ENCODE assay signal across 1 mouse cellular context in the genomic region with DNA sequence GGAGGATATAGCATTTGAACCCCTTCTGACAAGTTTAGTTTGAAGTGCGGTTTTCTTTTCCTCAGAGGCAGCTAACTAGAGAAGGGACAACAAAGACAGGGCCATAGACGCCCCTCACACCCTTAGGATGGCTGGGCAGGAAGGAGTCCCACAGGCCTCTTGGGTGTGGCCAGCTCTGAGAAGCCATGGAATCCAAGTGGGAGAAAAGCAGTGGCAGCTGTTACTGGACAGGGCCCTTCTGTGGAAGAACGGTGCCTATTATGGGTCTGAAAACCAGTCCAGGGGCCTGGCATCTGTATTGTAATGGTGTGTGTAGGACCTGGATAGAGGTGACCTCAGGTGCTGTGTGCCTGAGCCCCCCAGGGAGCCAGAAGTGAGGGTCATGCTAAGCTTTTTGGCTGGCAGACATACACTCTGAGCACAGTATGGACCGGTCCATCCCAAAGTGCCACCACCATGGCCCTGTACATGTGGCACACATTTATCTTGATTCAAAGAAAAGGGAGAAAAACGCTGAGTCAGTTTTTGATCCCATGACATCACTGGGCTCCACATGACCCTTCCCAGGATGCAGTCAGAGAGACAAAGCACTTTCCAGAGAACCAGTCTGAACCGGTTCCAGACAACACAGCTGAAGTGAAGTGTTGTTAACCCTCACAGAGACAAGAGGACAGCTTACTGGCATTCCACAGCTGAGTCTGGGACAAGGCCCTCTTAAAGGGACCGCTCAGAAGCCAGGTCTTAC.
TF ChIP-seq lines count a peak whose summit lies in the region.

No protein-coding gene starts in this region.

TF ChIP-seq in MEL, 35 proteins besides CTCF, POLR2A, EP300 and RAD21 (continued from another document):
- TF ChIP-seq ETS1 (IDR thresholded peaks at IDR 0.05; ENCODE audit: low read depth, low read length) = 0 out of 2 replicates have a peak, but pooled peaks have one; percentile 17
- no peak for TF ChIP-seq MXI1 (IDR thresholded peaks at IDR 0.05; ENCODE audit: low read depth, low read length)
- no peak for TF ChIP-seq BHLHE40 (IDR thresholded peaks at IDR 0.05; ENCODE audit: borderline replicate concordance, low read depth, low read length)
